Mouse (Mus musculus): ENCODE results near the gene Tln2.

Tln2 gene

DNA sequence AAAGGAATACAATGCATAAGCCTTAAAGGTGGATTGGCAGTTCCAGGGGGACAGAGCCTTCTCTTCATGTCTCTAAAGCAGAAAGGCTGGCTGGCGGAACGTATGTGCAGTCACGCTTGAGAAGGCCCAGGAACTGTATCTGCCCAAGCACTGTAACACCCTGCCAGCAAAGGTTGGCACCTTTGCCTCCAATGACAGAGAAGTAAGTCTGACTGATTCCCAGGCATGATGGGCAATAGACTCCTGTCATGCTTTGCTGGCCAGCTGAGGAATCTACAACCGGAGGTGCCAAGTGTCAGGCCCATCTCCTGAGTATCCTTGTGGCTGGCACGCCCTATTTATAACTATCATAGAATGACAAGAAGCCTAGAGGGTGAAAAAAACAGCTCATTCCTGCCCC, 83.3 kb downstream of the Tln2 start:
- DNase-seq (ENCODE audit: low spot score): no peak

DNA sequence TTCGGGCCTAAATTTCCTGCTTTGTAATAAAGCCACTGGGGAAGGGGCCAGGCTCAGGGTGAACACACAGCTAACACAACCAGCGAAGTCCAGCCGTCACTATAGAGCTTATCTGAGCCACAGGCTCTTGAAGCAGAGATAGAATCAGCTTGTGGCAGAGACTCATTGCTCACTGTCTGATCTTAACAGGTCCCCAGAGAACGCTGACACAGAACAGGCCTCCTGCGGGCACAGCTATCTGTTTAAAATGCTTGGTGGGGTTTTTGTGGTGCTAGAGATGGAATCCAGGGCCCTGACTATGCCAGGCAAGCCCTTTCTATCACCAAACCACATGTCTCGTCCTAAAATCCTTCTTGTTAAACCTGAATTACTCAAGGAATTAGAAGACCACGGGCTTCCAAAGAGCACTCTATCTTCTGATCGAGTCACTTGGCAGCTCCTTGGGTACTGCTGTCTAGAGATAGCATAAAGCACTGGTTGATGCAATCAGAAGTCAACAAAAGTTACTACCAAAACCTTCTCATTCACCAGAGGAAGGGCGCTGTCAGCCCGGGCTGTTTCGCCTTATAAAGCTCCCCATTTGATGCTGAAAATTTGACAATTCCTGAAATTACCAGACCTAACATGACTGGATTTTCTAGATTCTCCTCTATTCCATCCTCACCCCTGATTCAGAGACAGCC, 95.9 kb downstream of the Tln2 start:
- DNase-seq (ENCODE audit: low spot score): peak; percentile 44

DNA sequence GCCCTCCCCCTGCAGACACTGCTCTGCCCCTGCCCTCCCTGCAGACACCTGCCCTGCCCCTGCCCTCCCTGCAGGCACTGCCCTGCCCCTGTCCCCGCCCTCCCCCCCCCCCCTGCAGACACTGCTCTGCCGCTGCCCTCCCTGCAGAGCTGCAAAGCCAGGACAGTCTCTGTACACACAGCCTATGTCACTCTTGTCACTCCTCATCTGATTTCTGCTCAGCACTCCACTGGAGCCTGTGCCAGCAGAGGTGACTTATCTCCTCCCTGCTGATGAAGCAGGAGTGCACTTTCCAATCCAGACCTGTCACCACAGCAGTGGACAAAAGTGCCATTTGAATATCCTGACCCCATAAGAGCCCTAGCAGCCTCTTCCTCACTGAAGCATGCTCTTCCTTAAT, 118.0 kb downstream of the Tln2 start:
- no peak for DNase-seq (ENCODE audit: low spot score)

DNA sequence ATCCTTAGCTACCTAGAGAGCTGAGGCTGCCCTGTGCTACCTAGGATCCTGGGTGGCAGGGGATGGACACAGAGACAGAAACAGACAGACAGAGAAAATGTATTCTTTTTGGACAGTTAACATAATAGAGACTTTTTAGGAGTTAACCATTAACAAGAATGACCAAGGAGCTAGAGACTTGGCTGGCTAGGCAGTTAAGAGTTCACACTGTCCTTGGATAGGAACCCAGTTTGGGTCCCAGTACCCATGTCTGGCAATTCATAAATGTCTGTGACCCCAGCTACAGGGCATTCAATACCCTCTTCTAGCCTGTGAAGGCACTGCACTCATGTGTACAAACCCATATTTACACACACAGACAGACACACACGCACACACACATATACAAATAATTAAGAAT, 122.0 kb downstream of the Tln2 start:
- no peak for DNase-seq (ENCODE audit: low spot score)

DNA sequence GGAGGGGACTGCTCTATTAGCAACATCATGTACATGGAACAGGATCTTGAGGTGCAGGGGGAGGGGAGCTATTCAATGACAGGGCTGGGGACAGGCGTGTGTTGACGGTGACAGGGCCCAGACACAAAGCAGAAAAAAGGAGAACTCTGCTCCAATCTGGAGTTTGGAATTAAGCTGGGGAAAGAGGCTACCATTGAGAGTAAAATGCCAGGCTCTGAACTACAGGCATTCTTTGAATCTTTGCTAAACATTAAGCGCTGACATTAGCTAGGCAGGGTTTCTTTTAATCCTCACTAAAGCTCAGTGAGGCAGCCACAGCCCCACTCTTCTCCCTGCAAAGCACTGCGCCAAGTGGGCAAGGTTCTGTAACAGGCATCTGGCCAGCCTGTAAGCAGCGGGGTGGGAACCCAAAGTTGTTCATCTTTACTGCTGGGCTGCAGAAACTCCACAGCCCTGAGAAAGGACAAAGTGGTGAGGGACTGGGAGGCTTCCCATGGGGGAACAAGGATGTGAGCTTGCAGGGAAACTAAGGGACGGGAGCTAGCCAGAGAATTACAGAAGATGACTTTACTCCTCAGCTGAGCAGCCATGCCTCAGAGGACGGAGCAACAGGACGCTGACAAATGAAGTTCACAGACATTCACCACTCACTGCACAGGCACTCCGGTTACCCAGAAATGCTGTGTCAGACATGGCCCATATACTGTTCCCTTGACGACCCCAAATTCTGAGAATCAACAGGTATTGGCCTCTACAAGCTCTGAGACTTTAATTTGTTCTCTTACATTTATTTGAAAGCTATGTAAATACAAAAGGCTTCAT, 124.0 kb downstream of the Tln2 start:
- peak; percentile 15 for DNase-seq (ENCODE audit: low spot score)

DNA sequence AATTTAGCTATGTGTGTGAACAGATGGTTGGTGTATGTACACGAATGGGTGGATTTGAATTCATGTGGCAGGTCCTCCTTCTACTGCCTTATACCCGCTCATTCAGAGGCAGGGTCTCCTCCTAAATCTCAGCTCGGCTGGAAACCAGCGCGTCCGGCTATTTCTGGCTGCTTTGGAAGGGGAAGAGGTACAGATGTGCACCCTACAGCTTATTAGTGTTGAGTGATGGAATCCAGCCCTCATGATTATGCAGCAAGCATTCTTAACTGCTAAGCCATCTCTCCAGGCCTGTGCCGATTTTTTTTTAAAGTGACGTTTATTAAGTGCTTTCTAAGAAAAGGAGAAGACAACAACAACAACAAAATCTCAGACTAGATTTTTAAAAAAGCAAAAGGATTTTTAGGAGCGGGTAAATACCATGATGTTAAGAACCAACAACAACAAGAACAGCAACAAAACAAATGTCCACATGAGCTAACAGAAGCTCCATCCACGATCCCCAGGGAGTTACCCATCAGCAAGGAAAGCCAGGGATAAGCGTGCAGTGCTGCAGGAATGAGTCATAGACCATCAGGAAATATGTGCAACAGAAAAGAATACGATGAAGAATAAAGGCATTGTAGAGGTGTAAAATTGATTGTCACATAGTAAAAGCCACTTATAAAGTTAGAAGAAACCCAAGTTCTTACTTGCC, 130.2 kb downstream of the Tln2 start:
- DNase-seq (ENCODE audit: low spot score): no peak

DNA sequence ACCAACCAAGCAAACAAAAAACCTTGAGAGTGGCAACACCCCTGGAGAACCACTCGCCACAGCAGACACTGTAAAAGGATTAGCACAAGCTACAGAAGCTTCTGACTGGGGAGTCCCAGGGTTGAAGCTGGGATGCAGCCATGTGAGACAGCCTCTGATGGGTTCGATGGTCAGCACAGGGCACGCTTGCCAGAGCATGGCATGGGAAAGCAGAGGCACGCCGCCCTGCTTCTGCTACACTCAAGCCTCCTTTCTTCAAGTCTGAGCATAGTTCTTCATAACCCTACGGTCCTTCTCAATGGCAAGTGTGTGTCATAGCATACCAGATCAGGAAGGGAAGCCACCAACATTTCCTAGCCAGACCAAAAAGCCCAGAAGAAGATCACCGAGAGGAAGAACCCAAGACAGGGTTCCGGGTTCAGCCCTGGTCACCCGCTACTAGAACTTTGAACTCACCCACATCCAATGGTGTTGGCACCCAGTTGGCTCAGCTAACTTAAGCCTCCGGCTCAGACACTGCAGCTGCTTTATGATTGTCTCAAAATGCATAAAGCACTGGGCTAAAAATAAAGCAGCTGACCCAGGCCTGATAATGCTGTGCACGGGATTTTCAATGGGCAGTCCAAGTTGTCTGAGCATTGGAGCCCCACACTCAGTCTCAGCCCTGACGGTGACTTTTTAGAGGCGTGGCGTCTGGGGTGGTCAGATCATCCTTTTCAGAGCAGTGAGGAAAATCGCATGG, 131.0 kb downstream of the Tln2 start:
- DNase-seq (ENCODE audit: low spot score): no peak

DNA sequence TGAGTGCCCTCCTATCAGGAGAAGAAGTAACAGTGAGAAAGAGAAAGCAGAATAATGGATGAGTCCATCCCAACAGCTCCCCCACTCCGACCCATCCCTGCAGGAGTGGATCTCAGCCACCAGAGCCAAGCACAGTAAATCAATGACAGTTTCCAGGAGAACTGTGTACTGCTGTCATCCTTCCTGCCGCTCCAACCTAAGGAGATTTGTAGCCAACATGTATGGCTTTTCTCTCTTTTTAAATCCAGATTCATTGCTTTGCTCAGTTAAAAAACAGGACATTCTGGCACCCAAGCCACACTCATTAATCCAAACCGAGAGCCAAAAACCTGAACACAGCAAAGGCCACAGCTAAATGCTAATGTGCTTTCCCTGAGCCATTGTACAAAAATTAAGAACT, 133.2 kb downstream of the Tln2 start:
- DNase-seq (ENCODE audit: low spot score): no peak

DNA sequence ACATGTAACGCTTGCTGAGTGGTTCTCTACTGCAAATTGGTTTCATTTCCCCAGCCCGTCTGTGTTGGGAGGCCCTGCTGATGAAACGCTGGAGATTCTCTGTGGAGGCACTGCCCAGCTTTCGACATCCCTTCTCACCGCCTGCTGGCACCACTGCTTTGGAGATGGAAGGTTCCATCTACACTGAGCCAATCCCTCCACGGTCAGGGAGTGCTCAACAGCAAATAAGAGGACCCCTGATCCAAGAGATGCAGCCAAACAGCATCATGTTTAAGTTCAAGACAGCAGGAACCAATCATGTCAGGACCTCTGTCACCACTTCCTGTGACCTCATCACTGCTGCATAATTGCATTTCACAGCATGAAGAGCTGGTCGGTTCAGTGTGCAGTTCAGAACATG, 135.4 kb downstream of the Tln2 start:
- peak; percentile 42 for DNase-seq (ENCODE audit: low spot score)

DNA sequence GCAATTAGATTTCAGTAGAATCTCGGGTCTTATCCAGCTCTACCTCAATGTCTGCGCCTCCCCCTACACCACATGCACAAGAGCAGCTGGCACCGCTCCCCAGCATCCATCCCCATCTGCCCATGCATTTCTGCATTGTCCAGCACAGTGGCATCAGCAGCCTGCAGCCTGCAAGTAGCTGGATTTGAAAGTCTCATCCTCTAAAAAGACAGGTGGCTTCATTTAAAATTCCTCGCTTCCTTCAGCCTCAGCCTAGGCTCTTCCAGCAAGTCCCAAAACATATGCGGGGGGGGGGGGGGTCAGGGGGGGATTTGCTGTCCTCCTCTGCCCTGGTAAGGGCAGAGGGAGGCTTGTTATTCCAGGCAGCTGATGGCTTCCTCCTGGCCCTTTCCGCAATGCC, 141.4 kb downstream of the Tln2 start:
- DNase-seq (ENCODE audit: low spot score): peak; percentile 47

DNA sequence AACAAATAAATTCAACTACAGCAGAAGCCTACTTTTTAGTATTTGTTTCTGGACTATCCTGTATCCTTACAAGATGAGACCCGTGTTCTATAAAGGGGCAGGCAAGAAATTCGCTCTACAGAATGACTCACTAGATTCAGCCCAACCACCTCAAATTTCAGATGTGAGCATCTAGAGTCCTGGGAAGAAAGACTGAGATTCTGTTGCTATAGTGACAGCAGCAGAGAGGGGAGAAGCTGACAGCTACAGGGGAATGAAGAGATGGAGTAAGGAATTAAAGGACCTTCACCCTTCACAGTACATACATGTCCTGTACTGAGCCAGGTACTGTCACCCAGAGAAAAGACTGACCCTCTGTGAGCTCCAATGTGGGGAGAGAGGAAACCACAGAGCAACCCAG, 148.8 kb downstream of the Tln2 start:
- no peak for DNase-seq (ENCODE audit: low spot score)

DNA sequence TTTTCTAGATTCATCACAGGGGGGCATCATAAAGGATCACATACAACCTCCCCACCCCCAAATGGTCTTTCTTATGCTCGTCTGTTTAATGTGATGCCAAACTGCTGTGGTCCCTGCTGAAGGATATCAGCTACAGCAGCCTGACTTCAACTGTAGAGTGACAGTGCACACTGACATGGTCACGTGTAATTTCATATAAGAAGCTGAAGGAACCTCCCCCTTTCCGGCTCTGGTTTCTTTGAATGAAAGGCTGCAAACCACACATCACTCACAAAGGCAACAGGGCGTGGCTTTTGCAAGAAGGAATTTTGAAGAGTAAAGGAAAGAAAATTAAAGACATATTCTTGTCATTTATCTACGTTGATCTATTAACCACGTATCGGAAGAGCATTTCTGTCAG, 154.8 kb downstream of the Tln2 start:
- no peak for DNase-seq (ENCODE audit: low spot score)

DNA sequence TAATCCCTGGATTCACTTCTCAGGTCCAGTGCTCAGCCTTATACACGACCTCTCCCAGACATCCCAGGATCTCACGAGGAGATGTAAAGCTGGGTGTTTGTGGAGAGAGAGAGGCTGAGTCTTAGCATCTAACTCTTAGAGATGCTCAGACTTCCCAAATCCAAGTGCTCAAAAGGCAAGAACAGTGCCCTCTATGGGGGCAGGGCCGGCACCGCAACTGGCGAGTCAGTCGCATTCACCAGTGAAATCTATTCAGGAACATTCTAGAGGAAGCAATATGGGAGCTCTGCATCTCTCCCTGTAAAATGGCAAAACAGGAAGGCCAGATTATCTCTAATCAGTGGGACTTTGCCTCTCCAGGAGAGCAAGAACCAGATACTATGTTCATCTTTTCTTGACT, 159.9 kb downstream of the Tln2 start:
- DNase-seq (ENCODE audit: low spot score): no peak

DNA sequence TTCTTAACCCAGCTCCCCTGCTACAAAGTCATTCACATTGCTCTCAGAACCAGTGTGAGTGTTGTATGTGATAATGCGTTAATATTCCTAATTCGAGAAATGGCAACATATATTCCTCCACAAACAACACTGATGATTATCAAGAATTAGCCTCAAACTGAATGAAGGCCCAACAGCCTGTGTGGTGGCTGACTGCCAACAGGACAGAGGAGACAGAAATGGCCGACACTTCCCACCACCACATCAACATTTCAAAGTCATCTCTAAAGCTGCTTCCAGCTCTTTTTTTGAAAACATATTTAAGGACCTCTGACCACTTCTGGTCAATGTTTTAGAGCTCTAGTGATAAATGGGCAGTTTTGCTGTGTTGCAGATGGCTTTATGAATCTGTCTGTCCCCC, 161.7 kb downstream of the Tln2 start:
- no peak for DNase-seq (ENCODE audit: low spot score)

DNA sequence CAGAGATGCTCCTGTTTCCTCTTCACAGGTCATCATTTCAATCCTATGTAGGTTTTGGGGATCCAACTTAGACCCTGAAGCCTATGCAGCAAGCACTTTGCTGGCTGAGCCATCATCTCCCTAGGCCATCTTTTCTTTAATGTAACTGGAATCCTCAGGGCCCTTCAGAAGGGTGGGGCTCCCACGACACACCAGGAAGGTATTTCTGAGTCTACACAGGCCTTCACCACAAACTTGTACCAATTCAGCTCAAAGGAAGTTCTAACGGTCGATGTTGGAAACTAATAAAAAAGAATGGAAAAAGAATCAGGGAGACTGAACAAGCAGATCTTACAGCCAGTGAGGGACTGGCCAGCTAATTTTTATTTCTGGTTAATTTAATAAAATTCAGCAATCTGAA, 163.1 kb downstream of the Tln2 start:
- DNase-seq (ENCODE audit: low spot score): no peak

DNA sequence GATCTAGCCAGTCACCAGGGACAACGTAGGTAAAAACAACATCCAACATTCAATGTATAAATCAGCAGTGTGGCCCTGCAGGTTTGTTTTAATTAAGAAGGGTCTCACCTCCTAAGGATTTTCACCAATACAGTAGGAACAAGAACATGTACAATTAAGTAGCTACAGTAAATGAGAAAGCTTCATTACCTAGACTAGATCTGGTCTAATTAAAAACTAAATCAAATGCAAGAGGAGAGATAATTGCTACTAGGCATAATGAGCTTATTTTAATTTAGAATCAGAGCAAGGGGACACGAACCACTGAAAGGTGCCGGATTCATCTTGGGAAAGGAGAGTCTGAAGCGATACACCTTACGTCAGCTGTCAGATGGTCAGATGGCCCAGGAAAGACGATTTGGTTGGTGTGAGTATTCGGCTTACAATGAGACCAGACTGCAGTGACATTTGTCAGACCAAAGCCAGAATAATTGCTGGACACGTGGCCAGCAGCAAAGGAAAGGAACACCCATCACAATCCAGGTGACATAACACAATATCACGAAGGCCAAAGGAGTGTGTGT, 175.4 kb downstream of the Tln2 start:
- no peak for DNase-seq (ENCODE audit: low spot score)

DNA sequence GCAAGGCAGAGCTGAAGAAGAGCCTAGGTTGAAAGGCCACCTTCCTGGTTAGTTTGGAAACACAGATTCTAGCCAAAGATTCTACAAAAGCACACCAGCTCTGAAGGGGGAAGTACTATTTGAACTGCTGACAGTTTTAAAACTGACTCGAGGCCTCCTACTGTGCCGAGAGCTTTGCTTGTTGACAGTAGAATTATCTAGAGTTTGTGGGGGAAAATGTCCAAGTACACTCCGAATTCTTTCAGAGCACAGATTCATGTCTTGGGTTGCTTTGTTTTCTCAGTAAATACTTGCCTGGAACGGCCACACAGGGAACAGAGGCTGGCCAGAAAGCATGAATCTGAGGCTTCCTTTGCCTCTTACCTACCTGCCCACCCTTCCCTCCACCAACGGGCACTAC, 179.4 kb downstream of the Tln2 start:
- DNase-seq (ENCODE audit: low spot score): peak; percentile 15

DNA sequence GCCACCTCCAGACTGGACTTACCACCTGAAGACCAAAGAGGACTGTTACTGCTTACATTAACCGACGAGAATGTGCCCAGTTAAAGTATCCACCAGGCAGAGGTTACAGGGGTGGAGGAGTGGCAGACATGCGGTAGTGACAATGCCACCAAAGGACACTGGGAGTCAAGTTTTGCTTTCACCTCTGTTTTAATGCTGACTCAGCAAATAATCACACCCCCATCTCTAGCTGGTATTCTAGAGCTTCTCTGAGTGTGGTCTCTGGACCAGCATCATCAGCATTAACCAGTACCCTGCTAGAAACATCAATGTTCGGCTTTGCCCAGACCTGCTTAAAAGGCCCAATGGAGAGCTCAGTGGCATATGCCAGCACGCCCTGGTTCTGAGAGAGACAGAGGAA, 180.7 kb downstream of the Tln2 start:
- no peak for DNase-seq (ENCODE audit: low spot score)

DNA sequence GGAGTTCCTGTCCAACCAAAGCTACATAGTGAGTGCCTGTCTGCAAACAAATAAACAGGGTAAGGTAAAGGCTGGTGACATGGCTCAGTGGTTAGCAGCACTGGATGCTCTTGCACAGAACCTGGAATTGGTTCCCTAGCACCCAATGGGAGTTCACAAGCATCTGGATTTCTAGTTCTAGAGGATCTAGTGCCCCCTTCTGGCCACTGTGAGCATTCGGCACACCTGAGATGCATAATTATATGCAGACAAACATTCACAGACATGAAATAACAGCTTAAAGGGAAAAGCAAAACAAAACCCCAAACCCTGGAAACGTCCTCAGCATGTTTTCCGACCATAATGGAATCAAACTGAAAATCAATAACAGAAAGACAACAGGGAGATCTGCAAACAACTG, 191.4 kb downstream of the Tln2 start:
- no peak for DNase-seq (ENCODE audit: low spot score)

DNA sequence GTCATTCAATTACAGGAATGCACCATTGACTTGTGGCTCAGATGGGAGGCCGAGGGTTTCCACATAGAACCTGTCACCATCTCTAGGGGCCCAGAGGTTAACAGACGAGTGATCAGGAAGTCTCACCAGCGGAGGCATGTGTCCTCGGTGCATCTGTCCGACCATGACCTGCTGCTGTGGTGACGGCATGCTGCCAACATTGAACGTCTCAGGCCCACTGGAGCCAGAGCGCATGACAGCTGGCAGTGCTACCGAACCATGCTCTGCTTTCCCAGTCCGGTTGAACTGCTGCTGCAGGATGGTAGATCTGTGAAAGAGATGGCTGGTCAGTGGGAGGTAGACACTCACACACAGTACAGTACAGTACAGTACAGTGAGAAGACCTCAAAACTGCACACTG, 197.0 kb downstream of the Tln2 start:
- no peak for DNase-seq (ENCODE audit: low spot score)

DNA sequence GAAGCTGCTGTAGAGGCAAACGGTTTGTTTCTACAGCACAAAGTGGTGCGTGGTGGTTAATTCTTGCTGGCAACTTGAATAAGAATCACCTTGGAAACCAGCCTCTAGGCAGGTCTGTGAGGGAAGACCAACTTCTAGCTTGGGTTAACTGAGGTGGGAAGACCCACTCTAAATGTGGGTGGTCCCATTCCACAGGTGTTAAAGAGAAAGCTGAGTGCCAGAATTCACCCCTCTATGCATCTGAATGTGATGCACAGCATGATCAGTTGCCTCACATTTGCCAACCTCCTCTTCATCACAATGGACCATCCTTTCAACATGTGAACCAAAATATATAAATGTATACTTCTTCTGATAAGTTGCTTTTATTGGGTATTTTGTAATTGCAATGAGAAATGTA, 197.4 kb downstream of the Tln2 start:
- no peak for DNase-seq (ENCODE audit: low spot score)

DNA sequence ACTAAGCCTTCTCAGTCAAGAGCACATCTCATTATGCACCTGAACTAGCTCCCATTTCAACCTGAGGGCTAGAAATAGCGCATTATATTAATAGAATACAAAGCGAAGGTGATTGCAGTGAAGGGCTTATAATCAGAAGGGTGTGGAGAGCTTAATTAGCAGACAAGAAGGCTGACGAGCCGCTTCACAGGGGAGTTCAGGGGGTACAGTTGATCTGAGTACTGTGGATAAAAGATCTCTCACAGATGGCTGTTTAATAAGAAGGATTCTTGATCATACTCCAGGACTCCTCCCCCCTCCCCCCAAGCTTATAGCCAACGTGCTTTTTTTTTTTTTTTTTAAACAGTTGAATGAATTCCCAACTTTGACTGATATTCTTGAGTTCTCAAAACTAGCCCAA, 198.0 kb downstream of the Tln2 start:
- no peak for DNase-seq (ENCODE audit: low spot score)

Measured in embryo, embryonic 10.5 days (tissue).